Mouse (Mus musculus) cerebellum, postnatal 4 days (tissue): ENCODE results near the gene Gm37419.

ENCODE experiments used
- DNase-seq, 2 experiments: peaks; one replicate each; pipeline ENCODE4 v3.0.0; 2022; ENCODE audit warnings: low spot score in 2 of 2, mixed read lengths in 1 of 2

Gm37419 gene

DNA sequence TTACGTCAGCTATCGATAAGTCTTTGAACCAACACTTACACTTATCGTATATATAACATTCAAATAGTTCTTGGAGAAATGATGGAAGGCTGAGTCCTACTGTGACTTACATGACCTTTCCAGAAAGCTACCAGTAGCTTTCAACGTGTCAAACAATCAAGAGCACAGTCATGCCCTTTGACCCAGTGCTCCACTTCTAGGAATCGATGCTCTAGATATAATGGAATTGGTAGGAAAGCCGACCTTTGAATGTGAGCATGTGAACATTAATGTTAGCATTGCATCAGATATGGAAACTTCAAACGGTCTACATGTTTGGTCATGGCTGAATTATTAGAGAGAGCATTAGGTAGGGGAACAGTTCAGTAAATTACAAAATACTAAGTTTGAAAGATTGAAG is 8.1 kb downstream of the Gm37419 start:
- no peak for DNase-seq

DNA sequence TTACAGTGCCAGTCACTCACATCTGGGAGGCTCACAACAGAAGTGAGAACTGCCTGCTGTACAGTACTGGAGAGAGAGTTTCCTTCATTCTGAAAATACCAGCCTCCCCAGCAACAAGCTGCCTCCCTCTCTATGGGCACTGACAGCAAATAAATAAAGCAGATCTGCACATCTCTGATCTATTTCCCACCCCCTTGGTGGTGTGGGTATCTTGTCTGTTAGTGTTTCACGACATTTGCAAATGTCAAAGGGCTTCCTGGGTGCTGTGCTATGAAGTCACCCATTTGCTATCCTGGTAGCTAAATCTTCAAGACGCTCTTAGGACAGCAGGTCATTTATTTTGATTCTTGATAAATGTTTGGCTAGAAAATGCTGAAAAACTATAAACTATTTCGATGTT is 8.9 kb downstream of the Gm37419 start:
- DNase-seq: no peak

DNA sequence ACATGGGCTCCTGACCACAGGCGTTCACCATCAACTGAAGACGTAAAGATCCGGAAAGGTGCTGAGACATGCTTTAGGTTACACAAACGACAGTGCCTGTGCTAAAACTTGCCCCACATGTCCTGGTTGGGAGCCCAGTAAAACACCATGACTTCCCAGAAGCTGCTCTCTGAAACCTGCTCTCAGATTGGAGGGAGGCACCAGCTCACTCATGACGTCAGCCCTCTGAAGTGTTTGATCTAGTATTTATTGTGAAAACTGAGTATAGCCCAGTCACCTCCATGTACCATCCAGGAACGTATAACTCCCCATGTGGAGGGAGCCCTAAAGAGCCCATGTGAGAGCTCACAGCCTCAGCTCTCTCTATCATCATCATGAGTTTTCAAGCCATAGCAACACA is 9.6 kb downstream of the Gm37419 start:
- DNase-seq: no peak

DNA sequence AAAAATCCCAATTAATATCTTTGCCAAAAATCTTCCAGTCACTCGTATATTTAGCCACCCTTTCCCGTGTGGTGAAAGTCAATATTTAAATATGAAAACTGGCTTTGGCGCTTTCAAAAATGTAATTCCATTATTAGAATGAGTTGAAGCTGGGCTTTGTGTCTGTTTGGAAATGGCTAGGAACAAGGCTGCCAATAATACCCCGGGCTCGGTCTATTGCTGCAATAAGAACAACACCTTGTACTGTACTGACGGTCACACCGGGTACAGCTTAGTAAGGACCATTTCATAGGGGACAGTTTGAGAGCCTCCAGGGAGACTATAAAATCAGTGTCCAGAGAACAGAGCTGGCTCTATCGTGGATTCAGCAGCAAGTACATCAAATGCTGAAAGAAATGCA is 17.6 kb downstream of the Gm37419 start:
- DNase-seq: no peak

DNA sequence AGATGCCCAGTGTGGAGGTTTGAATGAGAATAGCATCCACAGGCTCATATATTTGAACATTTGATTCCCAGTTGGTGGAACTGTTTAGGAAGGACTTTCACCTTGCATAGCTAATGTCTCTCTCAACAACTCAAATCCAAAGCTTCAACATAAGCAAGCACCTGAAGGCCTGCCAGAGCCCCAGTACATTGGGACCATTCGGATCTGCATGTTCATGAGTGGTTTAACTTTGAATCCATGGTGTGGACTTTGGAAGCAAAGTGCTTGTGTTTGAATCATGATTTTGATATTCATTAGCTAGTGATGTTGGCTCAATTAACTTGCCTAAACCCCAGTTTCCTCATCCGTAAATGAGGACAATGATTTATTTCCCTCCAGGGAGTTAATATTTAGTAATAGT is 21.6 kb downstream of the Gm37419 start:
- DNase-seq: no peak

DNA sequence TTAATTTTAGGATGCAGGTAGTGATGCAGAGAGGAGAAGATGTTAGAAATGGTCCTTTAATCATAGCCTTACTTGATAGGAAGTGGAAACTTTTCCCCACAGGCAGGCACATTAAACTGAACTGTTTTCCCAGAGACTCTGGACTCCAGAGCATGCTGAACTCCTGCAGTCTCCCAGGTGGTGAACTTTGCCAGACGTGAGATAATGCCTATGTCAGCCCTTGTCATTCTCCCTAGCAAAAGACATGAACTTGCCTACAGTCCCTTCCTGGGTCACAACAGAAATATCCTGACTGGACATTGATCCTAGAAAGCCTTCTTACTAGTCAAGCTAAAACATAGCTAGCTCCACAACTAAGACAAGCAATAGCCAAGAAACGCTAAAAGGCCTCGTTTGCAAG is 23.0 kb downstream of the Gm37419 start:
- DNase-seq: no peak

DNA sequence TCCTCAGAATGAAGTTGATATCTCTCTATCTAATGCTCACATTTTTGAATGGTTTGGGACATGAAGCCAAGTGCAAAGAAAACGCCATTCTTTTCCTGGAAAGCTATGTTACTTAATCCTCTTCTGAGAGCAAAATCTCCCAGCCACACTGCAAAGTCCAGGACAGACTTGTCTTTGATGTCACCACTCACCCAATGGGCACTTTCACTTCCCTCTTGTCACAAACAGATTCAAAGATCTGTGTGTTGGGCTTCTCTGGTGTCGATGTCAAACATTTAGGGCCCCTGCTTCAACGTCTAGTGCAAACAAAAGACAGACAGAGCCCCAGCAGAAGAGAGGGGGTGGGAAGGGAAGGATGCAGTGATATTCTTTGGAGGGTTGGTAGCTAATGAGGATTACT is 23.8 kb downstream of the Gm37419 start:
- DNase-seq: no peak

DNA sequence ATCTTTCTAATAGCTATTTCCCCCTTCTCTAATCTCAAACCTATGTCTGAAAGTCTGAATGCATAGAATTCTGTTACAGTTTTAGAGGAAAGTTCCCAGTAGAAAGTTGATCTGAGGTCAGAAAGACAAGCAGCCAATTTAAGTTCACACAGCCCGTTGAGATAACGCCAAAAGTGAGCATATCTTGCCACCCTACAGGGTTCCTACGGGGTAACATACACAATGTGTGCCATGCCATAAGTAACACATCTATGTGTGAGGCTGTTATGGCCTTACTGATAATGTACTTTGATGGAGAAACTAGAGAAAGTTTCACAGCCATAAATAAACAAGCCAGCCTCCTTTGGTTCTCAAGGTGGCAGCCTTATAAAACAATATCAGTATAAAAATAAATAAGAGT is 26.1 kb downstream of the Gm37419 start:
- DNase-seq: no peak

DNA sequence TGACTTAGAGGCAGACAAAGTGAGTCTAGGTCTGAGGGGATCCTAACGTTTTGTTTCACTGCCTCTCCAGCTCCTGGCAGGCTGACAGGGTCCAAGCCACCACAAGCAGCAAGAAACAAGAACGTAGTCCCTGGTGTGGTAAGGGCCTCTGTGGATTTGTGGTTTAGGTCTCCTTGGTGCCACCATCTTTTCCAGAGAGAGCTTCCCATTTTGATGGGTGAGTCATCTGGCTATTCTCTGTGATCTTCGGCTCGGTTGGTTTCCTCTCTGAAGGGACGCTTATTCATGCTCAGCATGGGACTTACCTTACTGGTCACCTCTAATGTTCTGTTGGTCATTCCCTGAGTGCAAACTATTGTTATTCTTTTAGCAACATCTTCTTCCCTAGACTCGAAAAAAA is 28.0 kb downstream of the Gm37419 start:
- no peak for DNase-seq

DNA sequence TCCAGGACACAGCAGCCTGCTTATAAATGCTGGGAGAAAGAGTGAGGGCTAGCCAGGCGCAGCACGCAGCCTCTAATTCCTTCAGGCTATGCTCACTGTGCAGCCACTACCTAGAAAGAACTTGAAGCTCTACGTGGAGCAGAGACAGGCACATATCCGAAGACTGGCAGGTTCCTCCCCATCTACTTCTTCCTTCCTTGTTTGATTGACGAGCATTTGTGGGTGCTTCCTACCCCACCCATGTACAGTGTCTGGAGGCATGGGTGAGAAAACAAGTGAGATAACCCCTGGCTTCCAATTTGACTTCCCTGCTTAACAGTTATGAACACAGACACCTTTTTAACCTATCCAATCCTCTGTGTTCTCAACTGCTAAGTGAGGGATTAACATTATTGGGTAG is 28.5 kb downstream of the Gm37419 start:
- DNase-seq: no peak

DNA sequence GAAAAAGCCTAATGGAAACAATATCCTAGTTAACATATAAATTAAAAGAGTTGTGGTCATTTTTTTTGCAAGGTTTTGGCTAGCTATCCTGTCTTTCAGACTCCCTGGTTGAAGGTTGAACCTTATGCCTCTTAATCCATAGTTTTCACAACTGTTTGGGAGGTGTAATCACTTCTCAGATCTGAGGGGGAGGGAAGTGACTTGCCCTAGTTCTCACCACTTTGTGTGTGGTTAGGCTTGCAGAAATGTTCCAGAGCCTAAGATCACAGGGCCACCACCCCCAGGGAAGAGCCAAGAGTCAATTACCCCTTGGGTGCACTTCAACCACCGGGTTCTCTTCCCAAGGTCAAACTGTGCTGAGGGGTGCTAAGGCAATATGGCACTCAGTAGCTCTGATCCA is 33.4 kb downstream of the Gm37419 start:
- DNase-seq: no peak

DNA sequence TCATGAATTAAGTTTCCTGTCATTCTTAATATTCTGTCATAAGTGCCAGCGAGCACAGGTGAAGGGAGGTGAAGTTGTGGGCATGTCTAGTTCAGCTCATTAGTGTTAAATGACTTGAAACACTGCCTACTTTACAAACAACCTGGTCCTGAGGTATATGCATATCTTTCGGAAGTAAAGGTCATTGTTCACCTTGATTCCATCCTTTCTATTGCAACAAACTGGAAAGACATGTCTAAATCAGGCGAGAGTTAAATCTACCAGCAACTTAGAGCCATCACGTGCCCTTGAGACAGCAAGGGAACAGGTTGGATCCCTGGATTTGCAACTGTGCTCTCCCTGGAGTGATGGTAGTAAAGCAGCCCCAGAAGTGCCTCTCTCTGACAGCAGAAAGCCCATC is 34.3 kb downstream of the Gm37419 start:
- no peak for DNase-seq

DNA sequence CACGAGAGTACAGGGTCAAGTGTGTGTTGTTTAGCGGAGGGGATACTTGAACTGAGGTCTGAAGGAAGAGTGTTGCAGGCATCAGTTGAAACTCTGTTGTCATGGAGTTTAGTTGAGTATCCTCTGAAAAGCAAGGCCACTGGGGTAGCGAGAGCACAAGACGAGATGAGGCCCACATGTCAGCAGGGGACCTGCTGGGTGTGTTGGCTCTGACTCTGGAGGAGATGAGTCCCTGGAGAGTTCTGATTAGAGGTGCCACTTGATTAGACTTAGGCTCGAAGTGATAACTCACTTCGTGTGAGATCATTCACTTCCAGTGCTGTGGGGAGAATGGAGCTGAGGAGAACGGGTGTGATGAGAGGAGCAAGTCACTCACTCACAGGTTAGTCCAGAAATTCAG is 37.2 kb downstream of the Gm37419 start:
- no peak for DNase-seq

DNA sequence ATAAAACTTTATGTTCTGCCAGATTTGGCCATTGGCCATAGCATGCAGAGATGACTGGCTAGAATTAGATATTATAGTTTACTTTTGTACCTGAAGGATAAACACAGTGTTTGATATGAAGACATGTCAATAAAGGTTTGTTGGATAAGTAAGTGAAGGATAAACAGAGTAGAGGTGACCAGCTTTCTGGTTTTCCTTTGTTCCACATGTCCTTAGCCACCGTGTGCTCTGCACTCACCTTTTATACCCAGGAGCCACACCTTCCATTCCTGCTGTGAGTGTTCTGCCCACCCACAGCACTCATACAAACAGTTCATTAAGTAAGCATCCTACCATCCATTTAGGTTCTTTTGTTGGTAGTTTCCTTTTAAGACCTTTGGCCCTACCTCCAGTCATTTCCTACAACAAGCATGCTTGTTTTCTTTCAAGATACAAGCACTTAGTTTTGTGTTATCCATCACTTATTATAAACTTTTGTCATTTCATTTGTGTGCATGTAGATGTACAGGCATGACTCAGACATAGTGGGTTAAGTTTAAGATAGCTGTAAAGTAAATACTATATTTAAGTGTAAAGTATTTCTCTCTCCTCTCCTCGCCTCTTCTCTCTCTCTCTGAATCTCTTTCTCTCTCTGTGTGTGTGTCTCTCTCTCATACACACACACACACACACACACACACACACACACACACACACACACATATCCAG is 41.8 kb downstream of the Gm37419 start:
- DNase-seq: no peak

DNA sequence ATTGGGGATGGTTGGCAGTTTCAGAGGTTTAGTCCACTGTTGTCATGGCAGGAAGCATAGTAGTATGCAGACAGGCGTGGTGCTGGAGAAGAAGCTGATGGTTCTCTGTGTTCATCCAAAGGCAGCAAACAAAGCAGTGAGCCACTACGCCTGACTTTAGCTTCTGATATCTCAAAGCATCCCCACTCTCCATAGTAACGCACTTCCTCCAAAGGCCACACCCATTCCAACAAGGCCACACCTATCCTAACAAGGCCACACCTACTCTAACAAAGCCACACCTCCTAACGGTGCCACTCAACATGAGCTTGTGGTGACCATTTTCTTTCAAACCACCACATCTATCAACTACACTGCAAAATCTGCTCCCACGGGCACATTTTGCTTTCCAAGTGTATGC is 45.0 kb downstream of the Gm37419 start:
- DNase-seq: no peak

DNA sequence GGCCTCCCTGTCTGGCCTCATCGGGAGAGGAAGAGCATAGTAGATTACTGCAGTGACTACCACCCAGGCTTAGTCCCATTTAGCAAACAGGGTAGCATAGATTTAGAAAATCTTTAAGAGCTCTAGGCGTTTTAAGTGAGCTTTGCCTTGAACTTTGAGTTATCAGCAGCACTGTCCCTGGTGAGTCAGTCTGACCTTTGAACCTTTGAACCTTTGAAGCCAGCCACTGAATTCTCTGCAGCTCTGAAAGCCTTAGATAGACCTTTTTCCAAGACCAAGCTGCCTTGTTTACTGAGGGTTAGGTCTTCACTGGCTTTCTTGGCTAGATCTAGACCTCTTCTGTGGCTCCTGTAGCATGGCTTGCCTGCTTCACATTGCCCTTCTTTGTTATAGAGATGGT is 46.2 kb downstream of the Gm37419 start:
- DNase-seq: no peak

DNA sequence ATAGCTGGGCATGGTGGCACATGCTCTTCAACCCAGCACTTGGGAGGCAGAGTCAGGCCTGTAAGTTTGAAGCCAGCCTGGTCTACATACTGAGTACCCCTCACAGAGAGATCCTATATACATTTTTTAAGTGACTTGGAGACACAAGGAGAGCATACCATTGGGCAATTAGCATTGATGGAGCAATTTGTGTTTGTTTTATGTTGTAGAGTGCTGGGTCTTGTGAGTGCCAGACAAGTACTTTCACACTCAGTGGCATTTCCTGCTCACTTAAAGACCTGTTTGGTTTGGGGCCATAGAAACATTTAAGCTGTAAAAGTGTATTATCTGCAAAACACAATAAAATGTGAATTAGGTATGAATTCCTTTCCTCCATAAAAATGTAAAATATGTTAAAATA is 47.5 kb downstream of the Gm37419 start:
- no peak for DNase-seq

DNA sequence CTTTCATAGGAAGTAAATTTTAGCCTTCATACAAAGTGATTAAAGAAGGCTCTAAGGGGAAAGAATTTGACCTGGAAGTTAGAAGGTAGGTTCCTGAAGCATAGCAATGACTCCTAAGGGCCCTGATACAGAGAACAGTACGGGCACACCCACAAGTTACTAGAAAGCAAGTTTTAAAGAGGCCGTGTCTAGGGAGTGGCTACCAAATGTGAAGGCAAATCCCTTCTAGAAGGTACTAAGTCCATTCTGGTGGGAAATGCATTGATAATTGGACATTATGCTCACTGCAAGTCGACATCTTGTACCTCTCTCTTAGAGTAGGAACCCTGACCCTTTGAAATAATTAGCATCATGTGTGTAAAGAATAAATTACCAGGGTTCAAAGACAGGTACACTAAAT is 48.1 kb downstream of the Gm37419 start:
- no peak for DNase-seq
